Mouse (Mus musculus): ENCODE results near the gene Gng5. TPM values are rescaled to one million over a fixed set of nuclear protein-coding genes. Genes with fewer than 3 reads are reported as not detected.

Gene Gng5
- 323 and 410 TPM in 2 replicates for polyA plus RNA-seq (2012; rRNA removed)

GRCm38 (mm10) chr3:146499431-146500002 lies at the start of gene Gng5, which contains the start of gene Spata1:
Gene Gng5 (plus strand): TSS chr3:146499807.
Gene Spata1 (minus strand): TSS chr3:146499753.

GRCm38 (mm10) chr3:146520798-146521651 lies 21.4 kb downstream of the Gng5 start, which contains the start of gene Rpf1:
Gene Rpf1 (minus strand): TSS chr3:146521429.

Other genes with a start within 250 kb of the Gng5 start
- gene Ssx2ip, start 95.2 kb upstream of the Gng5 start, polyA plus RNA-seq (2012; rRNA removed), result 4.7 and 6.9 TPM in 2 replicates
- 2.6 and 3.1 TPM in 2 replicates for gene Ctbs, start 50.0 kb upstream of the Gng5 start, polyA plus RNA-seq (2012; rRNA removed)
- gene Spata1, start 54 bp upstream of the Gng5 start, polyA plus RNA-seq (2012; rRNA removed), result 1.6 and 2.1 TPM in 2 replicates
- 3.7 and 5.8 TPM in 2 replicates for gene Rpf1, start 21.6 kb downstream of the Gng5 start, polyA plus RNA-seq (2012; rRNA removed)
- gene Uox, start 70.6 kb downstream of the Gng5 start, polyA plus RNA-seq (2012; rRNA removed), result 3.6 and 4.9 TPM in 2 replicates
- not detected in 2 replicates for gene Dnase2b, start 115.8 kb downstream of the Gng5 start, polyA plus RNA-seq (2012; rRNA removed)
- not detected in 2 replicates for gene 4930503B20Rik, start 151.5 kb downstream of the Gng5 start, polyA plus RNA-seq (2012; rRNA removed)
- gene Samd13, start 185.8 kb downstream of the Gng5 start, polyA plus RNA-seq (2012; rRNA removed), result 0.26 and 0.31 TPM in 2 replicates

Data from ovary, adult 2 months (tissue).